Mouse (Mus musculus) midbrain, embryonic 14.5 days (tissue): ENCODE data around the gene Olfr1395. TPM values are rescaled to one million over a fixed set of nuclear protein-coding genes. Genes with fewer than 3 reads are reported as not detected.
A peak's percentile ranks its signal among the peaks of the same experiment; 100 is the strongest.

Experiments
- ATAC-seq: fragments of 200-750 bp; cut with Nextera tagmentation; 2 replicates; pipeline ENCODE4 v1.8.0; 2017; ENCODE audit warnings: moderate number of reproducible peaks, moderate library complexity; ENCODE audit not compliant: low FRiP score, low TSS enrichment
- DNase-seq: peaks from one replicate; pipeline ENCODE4 v3.0.0-alpha.2; 2015
- H3K27ac ChIP-seq: fragments of 300-500 bp; sonication (generic); replicated peaks from 2 replicates; pipeline ENCODE4 v1.5.1; 2014; ENCODE audit warnings: mild to moderate bottlenecking, low read depth, low read length, moderate library complexity
- H3K27me3 ChIP-seq: fragments of 300-500 bp; sonication (generic); 2 replicates; pipeline ENCODE4 v1.6.1; 2014; ENCODE audit warnings: low read length, control low read depth, mixed read lengths; ENCODE audit not compliant: control insufficient read depth, insufficient read depth
- H3K36me3 ChIP-seq: fragments of 300-500 bp; sonication (generic); 2 replicates; pipeline ENCODE4 v1.6.1; 2014; ENCODE audit warnings: low read length, control low read depth; ENCODE audit not compliant: control insufficient read depth, insufficient read depth
- H3K4me1 ChIP-seq: fragments of 300-500 bp; sonication (generic); 2 replicates; pipeline ENCODE4 v1.6.1; 2014; ENCODE audit warnings: mild to moderate bottlenecking, antibody characterized with exemption, low read length, control low read depth; ENCODE audit not compliant: control insufficient read depth, insufficient read depth
- H3K4me2 ChIP-seq: fragments of 300-500 bp; sonication (generic); 2 replicates; pipeline ENCODE4 v1.6.1; 2014; ENCODE audit warnings: mild to moderate bottlenecking, low read length, moderate library complexity
- H3K4me3 ChIP-seq: fragments of 300-500 bp; sonication (generic); replicated peaks from 2 replicates; pipeline ENCODE4 v1.5.1; 2014; ENCODE audit warnings: low read depth, low read length
- H3K9ac ChIP-seq: fragments of 300-500 bp; sonication (generic); replicated peaks from 2 replicates; pipeline ENCODE4 v1.6.1; 2014; ENCODE audit warnings: mild to moderate bottlenecking, low read length, moderate library complexity
- H3K9me3 ChIP-seq: fragments of 300-500 bp; sonication (generic); 2 replicates; pipeline ENCODE4 v1.6.1; 2016; ENCODE audit warnings: low read length, control low read depth, mixed read lengths; ENCODE audit not compliant: control insufficient read depth
- WGBS: fragments of 180-500 bp; shearing (Covaris S2); extraction: QIAGEN DNeasy Blood & Tissue Kit; methylation state at CpG from one replicate; pipeline ENCODE4 v1.1.7; 2014; 5-methylcytosine and 5-hydroxymethylcytosine counted together
- polyA plus RNA-seq: library from polyadenylated mRNA; unstranded; fragments of >200 nt; fragmentation: Nextera tagmentation; extraction: Ambion mirVana; gene quantifications from 2 replicates; pipeline ENCODE4 v1.2.1, GENCODE M21; 2014

The Olfr1395 gene
- polyA plus RNA-seq, 1 experiment from 2014 or later, result not detected

DNA sequence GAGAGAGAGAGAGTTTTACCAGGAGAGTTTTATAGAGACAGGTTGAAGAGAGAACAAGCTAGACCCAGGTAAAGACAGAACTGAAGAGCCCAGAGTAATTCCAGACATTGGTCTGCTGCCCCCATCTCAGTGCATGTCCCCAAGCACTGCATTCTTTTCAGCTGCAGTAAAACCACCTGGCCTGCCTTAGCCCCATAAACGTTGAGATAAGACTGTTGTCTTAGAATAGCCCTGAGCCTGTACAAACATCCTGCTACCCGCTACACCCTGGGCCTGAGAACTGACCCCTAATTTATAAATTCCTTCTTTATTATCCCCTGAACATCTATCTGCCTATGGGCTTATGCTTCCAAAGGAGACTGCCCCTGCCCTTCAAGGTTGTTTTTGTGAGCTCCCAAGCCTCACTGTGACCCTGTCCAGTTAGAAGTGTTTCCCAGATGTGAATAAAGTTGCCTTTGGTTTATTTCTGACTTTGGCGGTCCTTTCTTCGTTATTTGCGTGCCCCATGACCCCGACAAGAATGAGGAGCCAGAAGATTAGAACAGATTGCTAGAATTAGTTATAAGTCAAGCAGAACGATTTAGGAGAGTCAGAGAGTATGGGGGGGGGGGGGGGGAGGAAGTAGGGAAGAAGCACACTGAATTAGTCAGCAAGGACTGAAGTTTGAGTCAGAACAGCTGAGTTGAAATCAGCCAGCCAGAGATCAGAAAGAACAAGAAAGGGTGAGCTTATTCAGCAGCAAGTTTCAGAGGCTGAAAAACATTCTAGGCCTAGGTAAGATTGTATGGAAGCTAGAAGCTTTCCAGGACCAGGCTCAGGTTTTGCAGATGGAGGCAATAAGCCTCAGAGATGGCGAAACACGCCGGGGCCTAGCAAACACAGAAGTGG is 34.2 kb upstream of the Olfr1395 start:
- no peaks in the 10 kb centered on the region for H3K9me3 ChIP-seq
- ATAC-seq (no peak), DNase-seq (no peak)
- H3K36me3 ChIP-seq, result no peaks in the 10 kb centered on the region
- no peaks in the 10 kb centered on the region for H3K27me3 ChIP-seq
- H3K4me1 ChIP-seq, result no peaks in the 10 kb centered on the region
- WGBS, result 71% methylated on average over 10 of the region's 10 CpGs
- no peak overlapping the region for H3K4me3 ChIP-seq
- H3K27ac ChIP-seq, result no peak overlapping the region
- no peak overlapping the region for H3K9ac ChIP-seq
- no peak overlapping the region for H3K4me2 ChIP-seq

- WGBS, result 27% methylated on average over 1 of the region's 1 CpGs
- Histone ChIP-seq H3K9ac (no peak overlapping the region), H3K27me3 (no peaks in the 10 kb centered on the region), H3K4me1 (no peaks in the 10 kb centered on the region), H3K27ac (no peak overlapping the region), H3K9me3 (no peaks in the 10 kb centered on the region), H3K36me3 (no peaks in the 10 kb centered on the region), H3K4me2 (no peak overlapping the region), H3K4me3 (no peak overlapping the region)
- ATAC-seq (no peak), DNase-seq (peak; percentile 58)
Observed at GRCm38 (mm10) chr11:49108833-49109232, 33.2 kb upstream of the Olfr1395 start.

- Histone ChIP-seq H3K4me2 (no peak overlapping the region), H3K27ac (no peak overlapping the region), H3K9me3 (no peaks in the 10 kb centered on the region), H3K9ac (no peak overlapping the region), H3K4me1 (no peaks in the 10 kb centered on the region), H3K27me3 (no peaks in the 10 kb centered on the region), H3K36me3 (no peaks in the 10 kb centered on the region), H3K4me3 (no peak overlapping the region)
- ATAC-seq (no peak), DNase-seq (no peak)
- WGBS, result 75% methylated on average over 1 of the region's 1 CpGs
Observed at GRCm38 (mm10) chr11:49111000-49111399, 31.1 kb upstream of the Olfr1395 start.

DNA sequence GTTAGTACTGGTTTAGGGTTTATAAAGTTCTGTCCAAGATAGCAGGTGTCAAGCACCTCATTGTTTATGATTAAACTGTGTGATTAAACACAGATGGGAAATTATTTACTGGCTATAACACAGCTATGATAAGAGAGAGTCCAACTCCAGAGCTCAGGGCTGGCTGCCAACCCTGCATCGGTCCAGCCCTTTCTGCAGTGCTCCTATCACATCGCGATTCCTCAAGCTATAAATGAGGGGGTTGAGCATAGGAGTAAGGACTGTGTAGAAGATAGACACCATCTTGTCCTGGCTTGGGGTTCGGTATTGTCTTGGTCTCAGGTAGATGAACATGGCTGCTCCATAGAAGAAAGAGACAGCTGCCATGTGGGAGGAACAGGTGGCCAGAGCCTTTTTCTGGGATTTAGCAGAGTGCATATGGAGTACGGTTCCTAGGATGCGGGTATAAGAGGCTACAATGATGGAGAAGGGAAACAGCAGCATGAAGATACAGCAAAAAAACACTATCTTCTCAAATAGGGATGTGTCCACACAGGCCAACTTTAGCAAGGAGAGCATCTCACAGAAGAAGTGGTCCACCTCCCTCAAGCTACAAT is 29.4 kb upstream of the Olfr1395 start:
- Histone ChIP-seq H3K4me3 (no peak overlapping the region), H3K27ac (no peak overlapping the region), H3K4me2 (no peak overlapping the region), H3K9me3 (no peaks in the 10 kb centered on the region), H3K9ac (no peak overlapping the region), H3K27me3 (no peaks in the 10 kb centered on the region), H3K4me1 (no peaks in the 10 kb centered on the region), H3K36me3 (no peaks in the 10 kb centered on the region)
- DNase-seq, result no peak
- ATAC-seq, result no peak
- WGBS, result 93% methylated on average over 6 of the region's 6 CpGs

DNA sequence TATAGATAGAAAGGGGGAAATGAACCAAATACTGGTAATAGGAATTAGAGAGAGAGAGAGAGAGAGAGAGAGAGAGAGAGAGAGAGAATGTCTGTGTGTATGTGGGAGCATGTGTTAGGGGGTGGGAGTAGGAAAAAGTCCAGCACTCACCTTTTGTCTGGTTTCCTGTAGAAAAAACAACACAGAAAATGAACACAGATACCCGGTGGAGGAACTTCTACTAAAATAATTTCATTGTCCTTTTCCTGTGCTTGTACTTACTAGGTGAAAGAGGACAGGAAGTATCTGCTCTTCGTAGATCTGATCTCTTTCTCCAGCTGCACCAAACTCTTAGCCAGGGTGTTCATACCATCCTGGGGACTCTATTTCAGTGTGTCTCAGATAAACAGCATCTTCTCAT is 27.9 kb upstream of the Olfr1395 start:
- Histone ChIP-seq H3K27ac (no peak overlapping the region), H3K4me2 (no peak overlapping the region), H3K9ac (no peak overlapping the region), H3K36me3 (no peaks in the 10 kb centered on the region), H3K27me3 (no peaks in the 10 kb centered on the region), H3K9me3 (no peaks in the 10 kb centered on the region), H3K4me1 (no peaks in the 10 kb centered on the region), H3K4me3 (no peak overlapping the region)
- ATAC-seq, result no peak
- DNase-seq, result no peak
- 88% methylated on average over 2 of the region's 2 CpGs for WGBS

DNA sequence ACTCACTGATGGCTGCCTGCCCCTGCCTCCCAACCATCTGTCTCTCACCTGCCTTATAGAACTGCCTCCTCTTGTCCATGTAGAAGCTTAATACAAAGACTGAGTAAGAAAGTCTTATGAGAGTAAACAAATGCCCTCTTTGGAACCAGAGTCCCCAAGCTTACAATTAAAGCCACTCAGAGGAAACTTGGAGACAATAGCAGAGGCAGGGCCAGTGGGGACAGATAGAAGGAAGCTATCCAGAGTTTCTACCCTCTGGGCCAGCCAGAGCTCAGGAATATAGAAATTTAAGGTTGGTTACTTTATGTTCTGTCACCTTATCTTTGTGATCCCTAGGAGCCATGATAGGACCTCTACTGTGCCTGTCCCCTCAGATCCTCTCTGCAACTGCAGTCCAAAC is 27.3 kb upstream of the Olfr1395 start, which contains the start of gene Olfr1396:
Gene Olfr1396, minus strand, starts transcription at position 101 of the 400 bp plus-strand sequence.
- ATAC-seq, result no peak

GRCm38 (mm10) chr11:49119635-49120034 is 22.4 kb upstream of the Olfr1395 start:
- no peaks in the 10 kb centered on the region for H3K36me3 ChIP-seq
- no peak overlapping the region for H3K4me2 ChIP-seq
- DNase-seq (no peak), ATAC-seq (no peak)
- H3K9me3 ChIP-seq, result no peaks in the 10 kb centered on the region
- H3K4me3 ChIP-seq, result no peak overlapping the region
- no peak overlapping the region for H3K27ac ChIP-seq
- H3K9ac ChIP-seq, result no peak overlapping the region
- 84% methylated on average over 3 of the region's 3 CpGs for WGBS
- no peaks in the 10 kb centered on the region for H3K4me1 ChIP-seq
- H3K27me3 ChIP-seq, result no peaks in the 10 kb centered on the region

More for the DNA sequence above, 27.3 kb upstream of the Olfr1395 start, which contains the start of gene Olfr1396:
- Histone ChIP-seq H3K27me3 (no peaks in the 10 kb centered on the region), H3K9ac (no peak within 1 kb of the TSS), H3K27ac (no peak within 1 kb of the TSS), H3K9me3 (no peaks in the 10 kb centered on the region), H3K4me1 (no peaks in the 10 kb centered on the region), H3K36me3 (no peaks in the 10 kb centered on the region), H3K4me3 (no peak within 1 kb of the TSS), H3K4me2 (no peak within 1 kb of the TSS)
- no peak for DNase-seq

DNA sequence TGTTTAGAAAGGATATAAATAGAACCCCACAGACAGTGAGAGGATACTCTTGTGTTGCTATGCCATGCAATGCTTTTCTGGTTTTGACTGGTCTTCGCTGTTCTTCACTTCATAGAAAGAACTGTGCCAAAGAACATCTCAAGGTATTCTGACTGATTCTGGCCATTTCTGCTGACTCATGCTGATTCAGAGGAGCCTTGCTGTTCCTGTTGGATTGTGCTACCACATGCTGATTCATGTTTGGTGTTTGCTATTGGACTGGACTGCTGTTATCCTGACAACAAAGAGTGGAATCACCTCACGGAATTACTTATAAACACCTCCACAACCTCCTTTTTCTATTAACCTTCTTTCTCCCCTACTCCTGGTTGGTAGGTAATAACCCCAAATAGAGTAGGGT is 17.9 kb upstream of the Olfr1395 start:
- WGBS, result 91% methylated on average over 2 of the region's 2 CpGs
- no peaks in the 10 kb centered on the region for H3K9me3 ChIP-seq

GRCm38 (mm10) chr11:49154077-49154476 is 12.0 kb downstream of the Olfr1395 start, which contains the start of gene Olfr1394:
Gene Olfr1394 (plus strand): TSS chr11:49154377.
- ATAC-seq, result no peak
- Histone ChIP-seq H3K4me2 (no peak within 1 kb of the TSS), H3K4me1 (no peaks in the 10 kb centered on the region), H3K9ac (no peak within 1 kb of the TSS), H3K9me3 (no peaks in the 10 kb centered on the region), H3K36me3 (no peaks in the 10 kb centered on the region), H3K4me3 (no peak within 1 kb of the TSS), H3K27me3 (no peaks in the 10 kb centered on the region), H3K27ac (no peak within 1 kb of the TSS)
- DNase-seq, result no peak
- 84% methylated on average over 1 of the region's 1 CpGs for WGBS

More for the DNA sequence above, 17.9 kb upstream of the Olfr1395 start:
- Histone ChIP-seq H3K27me3 (no peaks in the 10 kb centered on the region), H3K4me3 (no peak overlapping the region), H3K9ac (no peak overlapping the region), H3K4me1 (no peaks in the 10 kb centered on the region), H3K36me3 (no peaks in the 10 kb centered on the region), H3K4me2 (no peak overlapping the region), H3K27ac (no peak overlapping the region)
- ATAC-seq (no peak), DNase-seq (no peak)
